Mouse (Mus musculus) heart, embryonic 12.5 days (tissue): ENCODE measurements around the gene Tsen2. TPM values are rescaled to one million over a fixed set of nuclear protein-coding genes. Genes with fewer than 3 reads are reported as not detected.

ENCODE experiments used
- ATAC-seq: fragments of 200-750 bp; cut with Nextera tagmentation; 2 replicates; pipeline ENCODE4 v1.8.0; 2017; ENCODE audit warnings: moderate TSS enrichment, moderate library complexity; ENCODE audit not compliant: insufficient number of reproducible peaks, low FRiP score
- H3K27ac ChIP-seq: fragments of 300-500 bp; sonication (generic); 2 replicates; pipeline ENCODE4 v1.5.1; 2016; ENCODE audit warnings: mild to moderate bottlenecking, moderate library complexity; ENCODE audit not compliant: poor library complexity, severe bottlenecking
- H3K27me3 ChIP-seq: fragments of 300-500 bp; sonication (generic); replicated peaks from 2 replicates; pipeline ENCODE4 v1.6.1; 2016; ENCODE audit warnings: mild to moderate bottlenecking, moderate library complexity
- H3K36me3 ChIP-seq: fragments of 300-500 bp; sonication (generic); 2 replicates; pipeline ENCODE4 v1.6.1; 2016; ENCODE audit warnings: mild to moderate bottlenecking, moderate library complexity
- H3K4me1 ChIP-seq: fragments of 300-500 bp; sonication (generic); replicated peaks from 2 replicates; pipeline ENCODE4 v1.6.1; 2016; ENCODE audit warnings: mild to moderate bottlenecking
- H3K4me2 ChIP-seq: fragments of 300-500 bp; sonication (generic); 2 replicates; pipeline ENCODE4 v1.6.1; 2016; ENCODE audit warnings: mild to moderate bottlenecking, moderate library complexity
- H3K4me3 ChIP-seq: fragments of 300-500 bp; sonication (generic); 2 replicates; pipeline ENCODE4 v1.5.1; 2016; ENCODE audit warnings: mild to moderate bottlenecking
- H3K9ac ChIP-seq: fragments of 300-500 bp; sonication (generic); 2 replicates; pipeline ENCODE4 v1.6.1; 2016; ENCODE audit warnings: mild to moderate bottlenecking, moderate library complexity
- H3K9me3 ChIP-seq: fragments of 300-500 bp; sonication (generic); replicated peaks from 2 replicates; pipeline ENCODE4 v1.6.1; 2016; ENCODE audit warnings: mild to moderate bottlenecking, moderate library complexity
- WGBS: fragments of 180-500 bp; shearing (Covaris S2); methylation state at CpG from one replicate; pipeline ENCODE4 v1.1.7; 2016; 5-methylcytosine and 5-hydroxymethylcytosine counted together
- polyA plus RNA-seq: library from polyadenylated mRNA; unstranded; fragments of >200 nt; fragmentation: Nextera tagmentation; extraction: Ambion mirVana; gene quantifications from 2 replicates; pipeline ENCODE4 v1.2.1, GENCODE M21; 2016

Tsen2 gene
- polyA plus RNA-seq, 1 experiment from 2014 or later: 20.0 TPM

DNA sequence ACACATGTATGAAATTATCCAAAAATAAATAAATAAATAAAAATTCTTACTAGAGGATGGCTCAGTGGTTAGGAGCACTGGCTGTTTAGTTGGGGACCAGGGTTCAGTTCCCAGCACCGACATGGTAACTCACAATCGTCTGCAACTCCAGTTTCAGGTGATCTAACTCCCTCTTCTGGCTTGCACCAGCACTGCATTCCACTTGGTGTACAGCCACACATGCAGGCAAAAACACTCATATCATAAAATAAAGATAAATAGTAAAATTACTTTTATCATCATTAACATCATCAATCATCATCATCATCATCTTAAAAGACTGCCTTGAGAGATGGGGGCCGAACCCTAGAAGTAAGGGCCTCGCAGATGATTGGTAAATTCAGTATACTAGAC, 56.9 kb downstream of the Tsen2 start:
- Histone ChIP-seq H3K9ac (no peak overlapping the region), H3K9me3 (0 out of 2 replicates have a peak, but pooled peaks cover 4% of the 10 kb centered on the region), H3K27me3 (no peaks in the 10 kb centered on the region), H3K36me3 (0 out of 2 replicates have a peak, but pooled peaks cover 2% of the 10 kb centered on the region), H3K4me3 (peak overlapping the region; percentile 98), H3K4me1 (peaks cover 10% of the 10 kb centered on the region), H3K4me2 (peak overlapping the region; percentile 82), H3K27ac (no peak overlapping the region)
- no peak for ATAC-seq
- WGBS: 68% methylated on average over 4 of the region's 4 CpGs

DNA sequence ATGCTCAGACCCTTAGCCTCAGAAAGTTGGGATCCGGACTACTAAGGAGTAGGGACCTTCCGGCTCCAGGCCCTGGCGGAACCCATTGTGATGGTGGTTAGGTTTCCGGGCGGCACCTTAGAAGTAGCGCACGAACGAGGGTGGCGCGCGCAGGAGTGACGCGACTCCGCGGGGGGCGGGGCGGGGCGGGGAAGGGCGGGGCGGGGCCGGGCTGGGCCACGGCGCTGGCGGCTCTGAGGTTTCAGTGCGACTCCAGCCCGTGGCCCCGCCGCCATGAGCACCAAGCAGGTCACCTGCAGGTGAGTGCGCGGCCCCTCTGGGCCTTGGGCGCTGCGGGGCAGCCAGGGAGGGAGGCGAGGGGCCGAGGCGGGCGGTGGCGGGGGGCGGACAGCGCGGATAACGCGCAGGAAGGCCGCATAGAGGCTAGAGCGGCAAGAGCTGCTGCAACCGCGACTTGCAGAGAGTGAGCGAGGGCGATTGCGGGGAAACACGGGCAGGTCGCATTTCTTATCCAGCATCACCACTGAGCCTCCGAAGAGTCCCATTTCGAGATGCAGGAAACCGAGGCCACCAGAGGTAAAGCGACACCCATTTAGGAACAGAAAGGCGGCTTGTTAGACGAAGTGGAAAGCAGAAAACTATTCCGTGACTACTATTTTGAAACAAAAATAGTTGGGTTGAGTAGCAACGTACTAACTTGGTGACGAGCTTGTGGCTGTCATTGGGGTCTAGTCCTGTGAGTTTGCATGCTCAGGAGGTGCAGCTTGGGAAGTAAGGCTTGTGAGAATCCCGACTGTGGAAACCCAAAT, 57.5 kb downstream of the Tsen2 start, which contains the start of gene Mkrn2:
Gene Mkrn2 (plus strand): TSS at position 188 of the 809 bp plus-strand sequence.
- WGBS: under 1% methylated on average over 59 of the region's 61 CpGs
- H3K4me2 ChIP-seq: peak within 1 kb of the TSS; percentile 82

DNA sequence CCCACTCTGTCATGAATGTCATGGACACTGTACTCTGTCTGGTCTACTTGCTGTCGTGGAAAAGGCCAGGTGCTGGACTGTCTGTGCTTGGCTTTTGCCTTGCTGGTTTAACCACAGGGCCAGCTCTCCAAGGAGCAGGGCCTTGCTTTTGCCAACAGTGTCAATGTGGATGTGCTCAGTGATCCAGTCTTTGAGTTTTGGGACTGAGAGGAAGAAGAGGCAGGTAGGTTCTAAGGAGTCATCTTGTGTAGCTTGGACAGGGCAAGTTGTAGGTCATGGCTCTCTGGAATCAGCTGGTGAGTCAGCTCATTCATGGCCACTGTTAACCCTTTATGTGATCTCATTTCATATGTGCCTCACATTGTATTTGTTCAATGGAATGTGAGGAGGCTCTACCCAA, 62.0 kb downstream of the Tsen2 start:
- Histone ChIP-seq H3K4me1 (peaks cover 19% of the 10 kb centered on the region), H3K36me3 (peaks cover 22% of the 10 kb centered on the region), H3K27ac (no peak overlapping the region), H3K27me3 (no peaks in the 10 kb centered on the region), H3K4me3 (no peak overlapping the region), H3K9ac (no peak overlapping the region), H3K9me3 (no peaks in the 10 kb centered on the region), H3K4me2 (no peak overlapping the region)
- WGBS: 67% methylated on average over 1 of the region's 1 CpGs
- no peak for ATAC-seq

More for the DNA sequence above, 57.5 kb downstream of the Tsen2 start, which contains the start of gene Mkrn2:
- peak; percentile 96 for ATAC-seq
- H3K9me3 ChIP-seq: 0 out of 2 replicates have a peak, but pooled peaks cover 4% of the 10 kb centered on the region
- H3K4me3 ChIP-seq: peak within 1 kb of the TSS; percentile 98
- H3K4me1 ChIP-seq: peaks cover 13% of the 10 kb centered on the region
- no peaks in the 10 kb centered on the region for H3K27me3 ChIP-seq
- peak within 1 kb of the TSS; percentile 77 for H3K27ac ChIP-seq
- 0 out of 2 replicates have a peak, but pooled peaks cover 2% of the 10 kb centered on the region for H3K36me3 ChIP-seq
- H3K9ac ChIP-seq: peak within 1 kb of the TSS; percentile 95

DNA sequence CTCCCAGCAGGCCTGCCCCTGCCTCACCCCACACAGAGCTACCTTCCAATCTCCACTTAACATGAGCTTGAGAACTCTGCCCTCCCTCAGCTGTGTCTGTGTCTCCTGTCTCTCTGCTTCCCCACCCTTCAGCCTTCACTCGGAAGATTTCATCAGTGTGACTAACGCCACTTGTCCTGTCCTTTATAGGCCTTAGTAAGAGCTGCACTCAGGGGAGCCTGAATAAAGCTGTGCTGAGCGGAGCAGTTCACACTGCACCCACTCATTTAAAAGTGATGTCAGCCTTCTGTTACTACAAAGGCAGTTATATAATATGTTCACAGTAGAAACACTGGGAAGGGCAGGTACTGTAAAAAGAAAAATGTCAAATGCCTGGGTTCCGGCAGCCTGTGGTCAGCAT, 63.0 kb downstream of the Tsen2 start:
- WGBS: 75% methylated on average over 4 of the region's 4 CpGs
- Histone ChIP-seq H3K4me1 (peaks cover 18% of the 10 kb centered on the region), H3K9ac (no peak overlapping the region), H3K27ac (no peak overlapping the region), H3K9me3 (no peaks in the 10 kb centered on the region), H3K4me3 (no peak overlapping the region), H3K27me3 (no peaks in the 10 kb centered on the region), H3K36me3 (peaks cover 31% of the 10 kb centered on the region), H3K4me2 (no peak overlapping the region)
- no peak for ATAC-seq

DNA sequence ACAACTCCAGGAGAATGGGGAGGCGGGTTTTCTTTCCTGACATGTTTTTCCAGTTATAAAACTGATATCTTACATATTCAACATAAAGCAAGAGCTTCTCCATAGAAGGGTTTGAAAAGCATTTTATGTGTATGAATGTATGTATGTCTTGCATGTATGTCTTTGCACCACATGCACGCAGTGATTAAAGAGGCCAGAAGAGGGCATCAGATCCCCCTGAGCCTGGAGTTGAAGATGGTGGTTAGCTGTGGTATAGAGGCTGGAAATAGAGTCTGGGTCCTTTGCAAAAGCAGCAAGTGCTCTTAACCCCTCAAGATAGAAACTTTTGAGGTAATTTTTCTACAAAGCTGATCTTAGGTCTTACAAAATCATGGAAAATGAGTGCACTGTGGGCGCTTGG, 64.7 kb downstream of the Tsen2 start:
- H3K27ac ChIP-seq: no peak overlapping the region
- no peak overlapping the region for H3K9ac ChIP-seq
- no peak for ATAC-seq
- no peaks in the 10 kb centered on the region for H3K9me3 ChIP-seq
- 75% methylated on average over 3 of the region's 3 CpGs for WGBS
- peaks cover 10% of the 10 kb centered on the region; the same call in 1 of the 2 replicates for H3K4me1 ChIP-seq
- H3K4me3 ChIP-seq: no peak overlapping the region
- H3K27me3 ChIP-seq: no peaks in the 10 kb centered on the region
- H3K4me2 ChIP-seq: no peak overlapping the region
- H3K36me3 ChIP-seq: peaks cover 48% of the 10 kb centered on the region

DNA sequence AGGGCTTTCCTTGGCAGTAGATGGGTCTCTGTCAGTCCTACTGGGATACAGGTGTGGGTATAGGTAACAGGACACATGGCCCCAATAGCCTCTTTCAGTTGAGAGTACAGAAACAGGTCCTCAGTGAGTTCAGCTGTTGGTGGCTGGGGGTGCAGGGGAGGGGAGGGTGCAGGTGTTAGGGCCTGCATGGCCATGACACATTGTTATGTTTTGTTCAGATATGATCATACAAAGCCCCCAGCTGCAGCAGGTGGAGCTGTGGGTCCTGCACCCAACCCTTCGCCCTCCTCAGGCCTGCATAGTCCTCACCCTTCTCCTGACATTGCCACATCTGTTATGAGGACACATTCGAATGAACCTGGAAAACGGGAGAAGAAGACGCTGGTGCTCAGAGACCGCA, 65.8 kb downstream of the Tsen2 start:
- Histone ChIP-seq H3K36me3 (peaks cover 57% of the 10 kb centered on the region), H3K27me3 (no peaks in the 10 kb centered on the region), H3K27ac (no peak overlapping the region), H3K4me1 (peaks cover 10% of the 10 kb centered on the region; the same call in 1 of the 2 replicates), H3K9me3 (no peaks in the 10 kb centered on the region), H3K4me2 (no peak overlapping the region), H3K9ac (no peak overlapping the region), H3K4me3 (no peak overlapping the region)
- ATAC-seq: no peak
- 90% methylated on average over 5 of the region's 5 CpGs for WGBS

DNA sequence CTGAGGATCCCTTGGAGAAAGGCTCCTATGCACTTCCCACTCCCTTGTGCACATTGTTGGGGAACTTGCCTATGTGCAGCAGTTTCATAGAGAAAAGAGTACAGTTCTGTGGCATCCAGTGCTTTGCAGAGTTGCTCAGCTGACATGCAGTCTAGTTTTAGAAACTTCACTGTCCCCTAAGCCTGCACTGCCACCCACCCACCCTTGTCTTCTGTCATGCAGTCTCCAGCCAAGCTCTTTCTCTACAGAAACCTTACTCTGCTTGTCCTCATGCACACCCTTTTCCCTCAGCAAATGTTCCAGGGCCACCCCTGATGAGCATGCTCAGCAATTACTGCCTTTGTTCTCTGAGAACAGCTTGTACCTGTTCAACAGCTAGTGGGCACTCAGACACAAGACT, 69.3 kb downstream of the Tsen2 start:
- no peak overlapping the region for H3K4me2 ChIP-seq
- ATAC-seq: no peak
- no peaks in the 10 kb centered on the region for H3K27me3 ChIP-seq
- H3K9me3 ChIP-seq: no peaks in the 10 kb centered on the region
- H3K36me3 ChIP-seq: peaks cover 91% of the 10 kb centered on the region
- no peak overlapping the region for H3K4me3 ChIP-seq
- no peak overlapping the region for H3K27ac ChIP-seq
- H3K9ac ChIP-seq: no peak overlapping the region
- H3K4me1 ChIP-seq: no peaks in the 10 kb centered on the region

DNA sequence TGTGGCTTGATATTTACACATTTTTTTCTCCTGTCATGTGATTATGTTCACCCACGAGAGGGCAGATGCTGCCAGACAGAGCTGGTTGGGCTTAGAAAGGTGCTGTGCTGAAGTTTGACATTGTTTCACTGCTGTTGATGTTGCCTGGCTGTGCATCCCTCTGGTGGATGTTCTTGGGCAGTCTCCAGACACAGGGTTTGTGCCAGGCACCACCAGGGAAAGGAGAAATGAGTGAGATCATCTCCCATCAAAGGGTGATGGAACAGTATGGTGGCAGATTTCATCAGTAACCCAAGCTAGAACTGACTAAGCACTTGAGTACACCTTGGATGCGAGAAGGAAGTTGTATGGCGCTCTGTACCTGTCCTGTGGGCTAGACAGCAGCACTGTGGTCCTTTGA, 71.5 kb downstream of the Tsen2 start:
- no peaks in the 10 kb centered on the region for H3K27me3 ChIP-seq
- H3K4me3 ChIP-seq: no peak overlapping the region
- no peak overlapping the region for H3K4me2 ChIP-seq
- WGBS: 87% methylated on average over 3 of the region's 3 CpGs
- no peak overlapping the region for H3K9ac ChIP-seq
- no peak for ATAC-seq
- H3K4me1 ChIP-seq: no peaks in the 10 kb centered on the region
- H3K36me3 ChIP-seq: peaks cover 98% of the 10 kb centered on the region
- H3K9me3 ChIP-seq: no peaks in the 10 kb centered on the region
- no peak overlapping the region for H3K27ac ChIP-seq

DNA sequence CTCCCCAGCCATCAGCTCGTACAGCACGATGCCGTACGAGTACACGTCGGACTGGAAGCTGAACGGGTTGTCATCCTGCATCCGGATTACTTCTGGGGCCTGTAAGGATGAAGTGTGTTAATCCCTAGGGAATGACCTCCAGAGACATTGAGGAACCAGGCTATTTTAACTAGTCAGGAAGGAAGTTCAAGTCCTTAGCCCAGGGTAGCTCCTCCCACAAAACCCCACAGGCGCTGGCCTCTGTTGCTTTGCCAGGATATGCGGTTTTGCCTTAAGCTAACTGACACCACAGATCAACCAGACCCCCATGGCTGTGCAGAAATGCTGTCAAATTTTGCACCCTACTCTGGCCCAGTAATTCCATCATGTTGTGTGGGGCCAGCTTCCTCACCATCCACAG, 75.4 kb downstream of the Tsen2 start:
- Histone ChIP-seq H3K9me3 (no peaks in the 10 kb centered on the region), H3K4me2 (no peak overlapping the region), H3K4me1 (no peaks in the 10 kb centered on the region), H3K9ac (no peak overlapping the region), H3K27ac (no peak overlapping the region), H3K4me3 (no peak overlapping the region), H3K36me3 (peaks cover 96% of the 10 kb centered on the region), H3K27me3 (no peaks in the 10 kb centered on the region)
- 88% methylated on average over 10 of the region's 10 CpGs for WGBS
- ATAC-seq: no peak

DNA sequence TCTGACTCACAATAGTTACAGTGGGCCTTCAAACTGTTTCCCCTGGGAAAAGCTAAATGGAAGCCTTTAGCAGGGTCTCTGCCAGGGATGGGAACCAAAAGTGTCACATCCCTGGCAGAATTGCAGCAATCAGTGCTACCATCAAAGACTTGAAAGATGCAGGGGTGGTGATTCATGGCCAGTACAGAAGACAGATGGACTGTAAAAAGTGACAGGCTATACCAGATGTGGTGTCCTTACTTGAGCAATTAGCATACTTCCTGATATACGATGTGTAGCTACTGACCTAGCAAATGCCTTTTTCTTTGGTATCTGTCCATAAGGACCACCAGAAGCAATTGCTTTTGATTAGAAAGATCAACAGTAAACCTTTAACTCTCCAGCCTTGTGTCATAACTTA, 76.5 kb downstream of the Tsen2 start:
- no peak for ATAC-seq
- Histone ChIP-seq H3K27ac (no peak overlapping the region), H3K4me2 (no peak overlapping the region), H3K4me1 (no peaks in the 10 kb centered on the region), H3K9ac (no peak overlapping the region), H3K36me3 (peaks cover 97% of the 10 kb centered on the region), H3K27me3 (no peaks in the 10 kb centered on the region), H3K4me3 (no peak overlapping the region), H3K9me3 (no peaks in the 10 kb centered on the region)
- 78% methylated on average over 1 of the region's 1 CpGs for WGBS

DNA sequence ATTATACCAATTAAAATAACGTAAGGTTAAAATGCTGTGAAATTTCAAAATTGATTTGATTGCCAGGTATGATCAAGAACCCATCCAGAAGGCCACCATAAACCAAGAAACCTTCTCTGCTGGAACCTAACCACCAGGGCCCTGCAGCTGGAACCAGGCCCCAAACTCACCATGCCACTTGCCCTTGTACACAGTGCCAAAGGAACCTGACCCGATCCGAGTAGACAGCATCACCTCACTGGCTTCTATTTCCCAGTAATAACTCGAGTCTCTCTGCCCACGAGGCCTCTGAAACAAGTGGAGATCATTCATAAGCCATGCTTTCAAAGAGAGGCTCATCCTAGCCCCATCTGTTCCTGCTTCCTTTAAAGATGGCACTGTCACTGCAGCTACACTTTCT, 81.7 kb downstream of the Tsen2 start:
- WGBS: 84% methylated on average over 5 of the region's 5 CpGs
- no peaks in the 10 kb centered on the region for H3K9me3 ChIP-seq
- H3K36me3 ChIP-seq: peaks cover 90% of the 10 kb centered on the region
- no peak overlapping the region for H3K4me3 ChIP-seq
- H3K27ac ChIP-seq: no peak overlapping the region
- H3K9ac ChIP-seq: no peak overlapping the region
- no peaks in the 10 kb centered on the region for H3K27me3 ChIP-seq
- H3K4me2 ChIP-seq: no peak overlapping the region
- H3K4me1 ChIP-seq: no peaks in the 10 kb centered on the region
- ATAC-seq: no peak
